Comparison of ENCODE assay signal across 24 mouse cellular contexts in the genomic region with DNA sequence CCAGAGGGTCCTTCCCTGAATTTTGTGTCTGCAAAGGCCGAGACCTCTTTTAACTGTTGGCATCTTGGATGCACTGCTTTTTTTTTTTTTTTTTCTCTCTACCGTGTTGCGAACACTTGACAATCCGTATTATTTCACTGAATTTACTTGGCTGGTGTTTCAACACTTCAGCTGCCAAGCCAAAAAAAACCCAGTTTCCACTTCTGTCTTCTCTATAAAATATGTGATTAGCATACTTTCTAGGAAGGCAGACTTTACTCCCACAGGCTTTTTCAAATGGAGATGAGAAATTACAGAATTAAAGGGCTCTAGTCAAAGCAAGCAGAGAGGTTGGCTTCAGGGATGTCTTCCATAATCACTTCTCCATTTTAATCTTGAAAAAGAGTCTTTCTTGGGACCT. TPM values are rescaled to one million over a fixed set of nuclear protein-coding genes. Genes with fewer than 3 reads are reported as not detected.
DNase-seq lines count a peak whose midpoint lies in the region; ATAC-seq and TF ChIP-seq lines count a peak whose summit lies in the region.
"Had no signal": no experiment of that assay in that cellular context is flagged by ENCODE, and none has a peak within 500 bp of the region (broad histone marks: within the 10 kb centered on the region; RNA-seq: fewer than 3 reads in every experiment).

No protein-coding gene starts in this region.

- 25% methylated on average over 4 of the region's 4 CpGs for WGBS in forebrain, postnatal 0 days
- 96% methylated on average over 4 of the region's 4 CpGs for WGBS in forebrain, embryonic 11.5 days
- 66% methylated on average over 4 of the region's 4 CpGs for WGBS in midbrain, postnatal 0 days
- 60% methylated on average over 4 of the region's 4 CpGs for WGBS in midbrain, embryonic 15.5 days

- no peak overlapping the region for H3K4me2 ChIP-seq in forebrain, postnatal 0 days (ENCODE audit: low read depth)
- no peak overlapping the region for H3K4me2 ChIP-seq in forebrain, embryonic 11.5 days (ENCODE audit: low read depth, low read length, severe bottlenecking)
- no peak overlapping the region for H3K4me2 ChIP-seq in midbrain, postnatal 0 days (ENCODE audit: low read depth, low read length, poor library complexity, severe bottlenecking)
- no peak overlapping the region for H3K4me2 ChIP-seq in midbrain, embryonic 15.5 days
- H3K4me2 ChIP-seq: embryonic facial prominence, embryonic 12.5 days; embryonic facial prominence, embryonic 15.5 days; forebrain, embryonic 13.5 days; heart, embryonic 11.5 days; hindbrain, embryonic 12.5 days; hindbrain, embryonic 15.5 days had no signal

- TF ChIP-seq CTCF in forebrain, postnatal 0 days (IDR thresholded peaks at IDR 0.05; ENCODE audit: low read depth): no peak
- no peak for TF ChIP-seq CTCF in midbrain, postnatal 0 days (IDR thresholded peaks at IDR 0.05)

- peak; percentile 32; the same call in 1 of the 2 replicates for ATAC-seq in forebrain, postnatal 0 days
- no peak for ATAC-seq in forebrain, embryonic 11.5 days (replicated peaks; ENCODE audit: low FRiP score)
- ATAC-seq in midbrain, postnatal 0 days (ENCODE audit: low FRiP score): no peak
- no peak for ATAC-seq in midbrain, embryonic 15.5 days (replicated peaks)
- ATAC-seq: forebrain, embryonic 13.5 days had no signal

- H3K36me3 ChIP-seq in forebrain, postnatal 0 days (ENCODE audit: insufficient read depth): no peaks in the 10 kb centered on the region
- no peaks in the 10 kb centered on the region for H3K36me3 ChIP-seq in forebrain, embryonic 11.5 days (ENCODE audit: control insufficient read depth, insufficient read depth, low read length)
- H3K36me3 ChIP-seq in midbrain, postnatal 0 days (ENCODE audit: insufficient read depth, low read length): no peaks in the 10 kb centered on the region
- H3K36me3 ChIP-seq in midbrain, embryonic 15.5 days (replicated peaks): no peaks in the 10 kb centered on the region
- H3K36me3 ChIP-seq: embryonic facial prominence, embryonic 12.5 days; embryonic facial prominence, embryonic 15.5 days; hindbrain, embryonic 12.5 days; hindbrain, embryonic 15.5 days had no signal

- H3K9me3 ChIP-seq in forebrain, postnatal 0 days (ENCODE audit: low read length): no peaks in the 10 kb centered on the region
- H3K9me3 ChIP-seq in forebrain, embryonic 11.5 days (ENCODE audit: control insufficient read depth, low read length): no peaks in the 10 kb centered on the region
- H3K9me3 ChIP-seq in midbrain, postnatal 0 days (ENCODE audit: low read length): no peaks in the 10 kb centered on the region
- H3K9me3 ChIP-seq in midbrain, embryonic 15.5 days: no peaks in the 10 kb centered on the region
- H3K9me3 ChIP-seq: embryonic facial prominence, embryonic 12.5 days; embryonic facial prominence, embryonic 15.5 days; forebrain, embryonic 13.5 days; hindbrain, embryonic 12.5 days; hindbrain, embryonic 15.5 days had no signal

- H3K27me3 ChIP-seq in forebrain, postnatal 0 days (ENCODE audit: insufficient read depth, low read length): no peaks in the 10 kb centered on the region
- H3K27me3 ChIP-seq in forebrain, embryonic 11.5 days (ENCODE audit: control insufficient read depth, insufficient read depth, low read length): no peaks in the 10 kb centered on the region
- H3K27me3 ChIP-seq in midbrain, postnatal 0 days (ENCODE audit: insufficient read depth, low read length): no peaks in the 10 kb centered on the region
- H3K27me3 ChIP-seq in midbrain, embryonic 15.5 days (replicated peaks): no peaks in the 10 kb centered on the region
- H3K27me3 ChIP-seq: CH12.LX; embryonic facial prominence, embryonic 12.5 days; embryonic facial prominence, embryonic 15.5 days; forebrain, embryonic 13.5 days; hindbrain, embryonic 12.5 days; hindbrain, embryonic 15.5 days had no signal

- H3K4me3 ChIP-seq in forebrain, postnatal 0 days (ENCODE audit: low read depth, low read length): no peak overlapping the region
- H3K4me3 ChIP-seq in forebrain, embryonic 11.5 days (ENCODE audit: low read depth, low read length): no peak overlapping the region
- no peak overlapping the region for H3K4me3 ChIP-seq in midbrain, postnatal 0 days (ENCODE audit: low read depth, low read length)
- no peak overlapping the region for H3K4me3 ChIP-seq in midbrain, embryonic 15.5 days
- H3K4me3 ChIP-seq: embryonic facial prominence, embryonic 12.5 days; embryonic facial prominence, embryonic 15.5 days; forebrain, embryonic 13.5 days; gastrocnemius, adult 2 months; hindbrain, embryonic 12.5 days; hindbrain, embryonic 15.5 days had no signal

- no peak overlapping the region for H3K27ac ChIP-seq in forebrain, postnatal 0 days (ENCODE audit: low read depth, low read length)
- H3K27ac ChIP-seq in forebrain, embryonic 11.5 days (ENCODE audit: low read depth, low read length): no peak overlapping the region
- no peak overlapping the region for H3K27ac ChIP-seq in midbrain, postnatal 0 days (ENCODE audit: low read depth, low read length)
- H3K27ac ChIP-seq in midbrain, embryonic 15.5 days: no peak overlapping the region
- H3K27ac ChIP-seq: embryonic facial prominence, embryonic 12.5 days; embryonic facial prominence, embryonic 15.5 days; forebrain, embryonic 13.5 days; gastrocnemius, adult 2 months; hindbrain, embryonic 12.5 days; hindbrain, embryonic 15.5 days had no signal

- peak; percentile 40 for DNase-seq in forebrain, postnatal 0 days
- DNase-seq in forebrain, embryonic 11.5 days (ENCODE audit: low spot score): no peak
- DNase-seq in midbrain, postnatal 0 days (ENCODE audit: low spot score): peak; percentile 10
- peak; percentile 63 for DNase-seq in brain, adult 2 months (ENCODE audit: low read depth, low spot score)
- DNase-seq in kidney, adult 18-20 months: no peak
- DNase-seq in adrenal gland, postnatal 14 days: no peak
- DNase-seq: adrenal gland, adult 2 months; adrenal gland, postnatal 25 days; B cell, adult 2 months; cerebellum, adult 11 months; cerebellum, adult 2 months; cerebellum, adult 9-11 months; cerebellum, postnatal 25 days; gastrocnemius, adult 2 months; gastrocnemius, postnatal 14 days had no signal

- H3K4me1 ChIP-seq in forebrain, postnatal 0 days (ENCODE audit: insufficient read depth): no peaks in the 10 kb centered on the region
- H3K4me1 ChIP-seq in forebrain, embryonic 11.5 days (replicated peaks; ENCODE audit: control insufficient read depth, insufficient read depth, low read length): no peaks in the 10 kb centered on the region
- H3K4me1 ChIP-seq in midbrain, postnatal 0 days (ENCODE audit: insufficient read depth, low read length): no peaks in the 10 kb centered on the region
- H3K4me1 ChIP-seq in midbrain, embryonic 15.5 days: peaks cover 5% of the 10 kb centered on the region; the same call in 1 of the 2 replicates
- H3K4me1 ChIP-seq: embryonic facial prominence, embryonic 15.5 days; forebrain, embryonic 13.5 days; hindbrain, embryonic 15.5 days had no signal

- no peak overlapping the region for H3K9ac ChIP-seq in forebrain, postnatal 0 days
- H3K9ac ChIP-seq in forebrain, embryonic 11.5 days (ENCODE audit: low read length): no peak overlapping the region
- H3K9ac ChIP-seq in midbrain, postnatal 0 days (replicated peaks; ENCODE audit: low read length, poor library complexity, severe bottlenecking): no peak overlapping the region
- H3K9ac ChIP-seq in midbrain, embryonic 15.5 days: no peak overlapping the region
- H3K9ac ChIP-seq: embryonic facial prominence, embryonic 12.5 days; embryonic facial prominence, embryonic 15.5 days; forebrain, embryonic 13.5 days; hindbrain, embryonic 12.5 days; hindbrain, embryonic 15.5 days had no signal

RNA-seq across cellular contexts. Expression of a gene that starts 14.2 kb away (rescaled TPM):
- total RNA-seq in forebrain, postnatal 0 days (2014; rRNA removed): 6.6 and 12.1 TPM in 2 replicates
- 9.3 and 15.3 TPM in 2 replicates for polyA plus RNA-seq in forebrain, postnatal 0 days (2015; fragmentation: Nextera tagmentation; extraction: Ambion mirVana)
- 60.8 and 70.0 TPM in 2 replicates for polyA plus RNA-seq in forebrain, embryonic 11.5 days (2014; fragmentation: Nextera tagmentation; extraction: Ambion mirVana)
- total RNA-seq in midbrain, postnatal 0 days (2014; rRNA removed): 42.0 and 48.6 TPM in 2 replicates
- 50.4 and 52.0 TPM in 2 replicates for polyA plus RNA-seq in midbrain, postnatal 0 days (2015; fragmentation: Nextera tagmentation; extraction: Ambion mirVana)
- 71.4 and 79.6 TPM in 2 replicates for polyA plus RNA-seq in midbrain, embryonic 15.5 days (2015; fragmentation: Nextera tagmentation; extraction: Ambion mirVana)
- 10.4 and 27.0 TPM in 2 replicates for total RNA-seq in adrenal gland, postnatal 14 days (2021)
- total RNA-seq: common myeloid progenitor, adult 5-6 weeks had no signal

Comparison
In these comparisons a context has a peak if more than half of its experiments do, and no peak if none do; other contexts are left out.
1. DNase-seq: peak in forebrain, postnatal 0 days (single experiment), midbrain, postnatal 0 days (single experiment) and brain, adult 2 months (single experiment); none in forebrain, embryonic 11.5 days (single experiment), kidney, adult 18-20 months (single experiment) and adrenal gland, postnatal 14 days (single experiment).